Mouse (Mus musculus) forebrain, embryonic 12.5 days (tissue): ENCODE measurements around the gene Asna1. TPM values are rescaled to one million over a fixed set of nuclear protein-coding genes. Genes with fewer than 3 reads are reported as not detected.
A peak's percentile ranks its signal among the peaks of the same experiment; 100 is the strongest.

Experiments
- ATAC-seq: fragments of 200-750 bp; cut with Nextera tagmentation; 2 replicates; pipeline ENCODE4 v1.8.0; 2017; ENCODE audit warnings: moderate TSS enrichment; ENCODE audit not compliant: low FRiP score
- H3K27ac ChIP-seq: fragments of 300-500 bp; sonication (generic); 2 replicates; pipeline ENCODE4 v1.5.1; 2016; ENCODE audit warnings: mild to moderate bottlenecking
- H3K27me3 ChIP-seq: fragments of 300-500 bp; sonication (generic); 2 replicates; pipeline ENCODE4 v1.6.1; 2016; ENCODE audit warnings: mild to moderate bottlenecking
- H3K36me3 ChIP-seq: fragments of 300-500 bp; sonication (generic); replicated peaks from 2 replicates; pipeline ENCODE4 v1.6.1; 2016; ENCODE audit warnings: mild to moderate bottlenecking
- H3K4me1 ChIP-seq: fragments of 300-500 bp; sonication (generic); 2 replicates; pipeline ENCODE4 v1.6.1; 2016
- H3K4me2 ChIP-seq: fragments of 300-500 bp; sonication (generic); 2 replicates; pipeline ENCODE4 v1.6.1; 2016; ENCODE audit warnings: mild to moderate bottlenecking, moderate library complexity
- H3K4me3 ChIP-seq: fragments of 300-500 bp; sonication (generic); replicated peaks from 2 replicates; pipeline ENCODE4 v1.5.1; 2016; ENCODE audit warnings: mild to moderate bottlenecking
- H3K9ac ChIP-seq: fragments of 300-500 bp; sonication (generic); 2 replicates; pipeline ENCODE4 v1.6.1; 2016; ENCODE audit warnings: mild to moderate bottlenecking
- H3K9me3 ChIP-seq: fragments of 300-500 bp; sonication (generic); 2 replicates; pipeline ENCODE4 v1.6.1; 2016
- WGBS: fragments of 180-500 bp; shearing (Covaris S2); methylation state at CpG from one replicate; pipeline ENCODE4 v1.1.7; 2016; 5-methylcytosine and 5-hydroxymethylcytosine counted together
- polyA plus RNA-seq: library from polyadenylated mRNA; unstranded; fragments of >200 nt; fragmentation: Nextera tagmentation; extraction: Ambion mirVana; gene quantifications from 2 replicates; pipeline ENCODE4 v1.2.1, GENCODE M21; 2016

The Asna1 gene
- polyA plus RNA-seq, 1 experiment from 2014 or later, result 140 TPM

- 1% methylated on average over 70 of the region's 70 CpGs for WGBS
- H3K4me3 ChIP-seq, result peak overlapping the region; percentile 46
- H3K27me3 ChIP-seq, result peaks cover 57% of the 10 kb centered on the region
- H3K9me3 ChIP-seq, result no peaks in the 10 kb centered on the region
- peaks cover 26% of the 10 kb centered on the region for H3K36me3 ChIP-seq
- H3K4me1 ChIP-seq, result peaks cover 64% of the 10 kb centered on the region
- peak overlapping the region; percentile 49 for H3K9ac ChIP-seq
- no peak for ATAC-seq
- no peak overlapping the region for H3K27ac ChIP-seq
- H3K4me2 ChIP-seq, result peak overlapping the region; percentile 88
Measured at GRCm38 (mm10) chr8:84977435-84978247, 47.4 kb downstream of the Asna1 start.

- H3K4me1 ChIP-seq, result peaks cover 64% of the 10 kb centered on the region
- H3K4me2 ChIP-seq, result peak overlapping the region; percentile 88
- WGBS, result 2% methylated on average over 25 of the region's 25 CpGs
- H3K4me3 ChIP-seq, result peak overlapping the region; percentile 46
- ATAC-seq, result no peak
- peaks cover 52% of the 10 kb centered on the region for H3K27me3 ChIP-seq
- H3K9me3 ChIP-seq, result no peaks in the 10 kb centered on the region
- H3K36me3 ChIP-seq, result peaks cover 33% of the 10 kb centered on the region
- no peak overlapping the region for H3K27ac ChIP-seq
- peak overlapping the region; percentile 47 for H3K9ac ChIP-seq
Measured at GRCm38 (mm10) chr8:84976763-84977434, 48.2 kb downstream of the Asna1 start.

DNA sequence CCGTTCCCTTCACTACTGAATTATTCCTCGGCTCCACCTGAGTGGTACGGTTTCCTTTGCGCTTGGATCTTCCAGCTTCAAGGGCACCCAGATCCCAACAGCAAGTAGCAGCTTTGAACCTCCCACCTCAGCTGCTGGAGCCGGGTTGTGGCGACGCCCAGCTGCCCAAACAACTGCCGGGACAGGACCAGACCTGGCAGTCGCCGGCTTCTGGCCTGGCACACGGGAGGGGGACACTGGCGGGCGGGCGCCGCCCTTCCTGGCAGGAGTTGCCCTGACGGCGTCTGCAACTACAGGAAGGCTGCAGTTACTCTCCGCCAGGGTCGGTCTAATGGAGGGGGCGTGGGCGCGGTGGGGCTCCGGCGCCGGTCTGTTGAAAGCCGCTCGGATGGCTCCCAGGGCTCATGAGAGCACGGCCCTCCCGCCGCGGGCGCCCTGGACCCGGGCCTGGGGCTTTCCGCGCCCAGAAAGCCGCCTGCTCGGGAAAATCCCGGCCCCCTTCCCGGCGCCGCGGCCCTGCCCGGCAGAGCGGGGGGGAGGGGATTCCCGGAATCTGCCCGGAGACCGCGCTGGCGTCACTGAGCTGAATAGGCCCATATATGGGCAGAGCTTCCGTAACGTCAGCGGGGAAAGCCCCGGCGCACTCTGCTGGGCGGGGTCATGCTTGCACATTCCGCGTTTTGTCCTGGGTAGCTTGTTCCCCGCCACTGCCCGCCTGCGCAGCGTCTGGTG is 48.9 kb downstream of the Asna1 start:
- Histone ChIP-seq H3K9me3 (no peaks in the 10 kb centered on the region), H3K27me3 (peaks cover 45% of the 10 kb centered on the region), H3K4me1 (peaks cover 67% of the 10 kb centered on the region), H3K9ac (peak overlapping the region; percentile 41), H3K36me3 (peaks cover 40% of the 10 kb centered on the region), H3K27ac (peak overlapping the region; percentile 42), H3K4me2 (peak overlapping the region; percentile 88), H3K4me3 (peak overlapping the region; percentile 46)
- 1% methylated on average over 61 of the region's 61 CpGs for WGBS
- peak; percentile 88 for ATAC-seq

DNA sequence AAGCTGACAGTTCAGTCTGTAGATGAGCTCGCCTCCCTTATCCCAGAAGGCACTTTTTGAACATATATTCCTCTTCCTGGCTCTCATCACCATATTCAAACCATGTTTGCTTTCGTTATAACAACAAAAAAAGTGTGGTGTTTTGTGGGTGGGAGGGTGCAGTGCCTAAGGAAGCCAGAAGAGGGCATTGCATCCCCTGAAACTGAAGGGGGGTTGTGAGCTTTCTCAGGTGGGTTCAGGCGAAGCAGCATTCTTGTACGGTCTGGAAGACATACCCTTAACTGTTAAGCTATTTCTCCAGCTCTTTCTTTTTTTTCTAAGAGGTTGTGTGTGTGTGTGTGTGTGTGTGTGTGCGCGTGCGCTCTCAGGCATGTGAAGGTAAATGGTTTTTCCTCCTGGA is 49.6 kb downstream of the Asna1 start:
- 21% methylated on average over 7 of the region's 7 CpGs for WGBS
- Histone ChIP-seq H3K36me3 (peaks cover 46% of the 10 kb centered on the region), H3K9ac (no peak overlapping the region), H3K4me2 (peak overlapping the region; percentile 88; the same call in 1 of the 2 replicates), H3K9me3 (no peaks in the 10 kb centered on the region), H3K4me1 (peaks cover 67% of the 10 kb centered on the region), H3K4me3 (no peak overlapping the region), H3K27me3 (peaks cover 38% of the 10 kb centered on the region), H3K27ac (0 out of 2 replicates have a peak overlapping the region, but pooled peaks have one; percentile 42)
- no peak for ATAC-seq

DNA sequence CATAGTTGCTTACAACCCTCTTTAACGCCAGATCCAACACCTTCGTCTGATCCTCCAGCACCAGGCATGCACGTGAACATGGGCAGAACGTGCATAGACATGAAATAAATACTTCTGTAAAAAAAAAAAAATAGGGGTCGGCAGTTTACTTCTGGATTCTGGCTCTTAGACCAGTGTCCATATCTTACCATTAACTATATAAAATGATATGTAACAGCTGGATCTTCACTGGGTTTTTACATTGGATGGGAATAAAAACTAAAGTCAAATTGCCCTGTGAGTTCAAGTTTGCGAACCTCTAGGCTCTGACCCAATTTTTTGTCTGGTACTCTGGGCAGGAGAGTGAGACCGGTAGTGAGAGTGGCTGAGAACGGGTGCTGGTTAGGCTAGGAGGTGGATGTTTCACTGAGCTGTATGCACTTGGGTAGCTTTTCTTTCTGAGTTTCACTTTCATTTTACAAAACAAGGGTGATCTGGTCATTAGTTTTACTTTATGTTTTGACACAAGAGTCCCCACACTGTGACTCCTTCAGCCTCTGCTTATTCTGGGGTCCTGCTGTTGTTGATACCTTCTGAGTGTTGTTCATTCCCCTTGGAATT is 50.4 kb downstream of the Asna1 start:
- peaks cover 62% of the 10 kb centered on the region for H3K4me1 ChIP-seq
- H3K4me2 ChIP-seq, result no peak overlapping the region

GRCm38 (mm10) chr8:84973803-84974542 is 51.1 kb downstream of the Asna1 start:
- H3K4me1 ChIP-seq, result peaks cover 58% of the 10 kb centered on the region

More for the DNA sequence above, 50.4 kb downstream of the Asna1 start:
- peaks cover 46% of the 10 kb centered on the region for H3K36me3 ChIP-seq
- no peak for ATAC-seq
- H3K27me3 ChIP-seq, result peaks cover 31% of the 10 kb centered on the region
- WGBS, result 83% methylated on average over 8 of the region's 8 CpGs
- no peaks in the 10 kb centered on the region for H3K9me3 ChIP-seq
- H3K27ac ChIP-seq, result no peak overlapping the region
- H3K4me3 ChIP-seq, result no peak overlapping the region
- no peak overlapping the region for H3K9ac ChIP-seq

GRCm38 (mm10) chr8:84973079-84973478 is 52.0 kb downstream of the Asna1 start:
- 0 out of 2 replicates have a peak overlapping the region, but pooled peaks have one; percentile 8 for H3K27ac ChIP-seq
- 73% methylated on average over 1 of the region's 1 CpGs for WGBS
- no peak for ATAC-seq
- H3K4me2 ChIP-seq, result no peak overlapping the region
- no peak overlapping the region for H3K9ac ChIP-seq
- no peaks in the 10 kb centered on the region for H3K9me3 ChIP-seq
- H3K36me3 ChIP-seq, result peaks cover 46% of the 10 kb centered on the region
- peaks cover 56% of the 10 kb centered on the region for H3K4me1 ChIP-seq
- H3K4me3 ChIP-seq, result no peak overlapping the region
- peaks cover 15% of the 10 kb centered on the region for H3K27me3 ChIP-seq

More at GRCm38 (mm10) chr8:84973803-84974542, 51.1 kb downstream of the Asna1 start:
- Histone ChIP-seq H3K4me3 (peak overlapping the region; percentile 7; the same call in 1 of the 2 replicates), H3K4me2 (no peak overlapping the region), H3K27me3 (peaks cover 24% of the 10 kb centered on the region), H3K9me3 (no peaks in the 10 kb centered on the region), H3K36me3 (peaks cover 46% of the 10 kb centered on the region), H3K27ac (peak overlapping the region; percentile 8; the same call in 1 of the 2 replicates), H3K9ac (no peak overlapping the region; the same call in 1 of the 2 replicates)
- 0 out of 2 replicates have a peak, but pooled peaks have one; percentile 15 for ATAC-seq
- WGBS, result 63% methylated on average over 4 of the region's 4 CpGs

- Histone ChIP-seq H3K4me3 (peak overlapping the region; percentile 63), H3K27me3 (no peaks in the 10 kb centered on the region), H3K9me3 (no peaks in the 10 kb centered on the region), H3K36me3 (peaks cover 46% of the 10 kb centered on the region), H3K27ac (peak overlapping the region; percentile 76; the same call in 1 of the 2 replicates), H3K4me1 (peaks cover 38% of the 10 kb centered on the region), H3K4me2 (peak overlapping the region; percentile 94), H3K9ac (peak overlapping the region; percentile 90)
- ATAC-seq, result no peak
- 74% methylated on average over 5 of the region's 5 CpGs for WGBS
Measured at GRCm38 (mm10) chr8:84970913-84971312, 54.2 kb downstream of the Asna1 start.

- peak overlapping the region; percentile 90 for H3K9ac ChIP-seq
- H3K9me3 ChIP-seq, result no peaks in the 10 kb centered on the region
- peak overlapping the region; percentile 76 for H3K27ac ChIP-seq
- no peak for ATAC-seq
- peak overlapping the region; percentile 63 for H3K4me3 ChIP-seq
- H3K4me2 ChIP-seq, result peak overlapping the region; percentile 94
- WGBS, result 10% methylated on average over 21 of the region's 21 CpGs
- H3K36me3 ChIP-seq, result peaks cover 46% of the 10 kb centered on the region
- H3K27me3 ChIP-seq, result no peaks in the 10 kb centered on the region
- peaks cover 35% of the 10 kb centered on the region for H3K4me1 ChIP-seq
Measured at GRCm38 (mm10) chr8:84970135-84970790, 54.8 kb downstream of the Asna1 start.

DNA sequence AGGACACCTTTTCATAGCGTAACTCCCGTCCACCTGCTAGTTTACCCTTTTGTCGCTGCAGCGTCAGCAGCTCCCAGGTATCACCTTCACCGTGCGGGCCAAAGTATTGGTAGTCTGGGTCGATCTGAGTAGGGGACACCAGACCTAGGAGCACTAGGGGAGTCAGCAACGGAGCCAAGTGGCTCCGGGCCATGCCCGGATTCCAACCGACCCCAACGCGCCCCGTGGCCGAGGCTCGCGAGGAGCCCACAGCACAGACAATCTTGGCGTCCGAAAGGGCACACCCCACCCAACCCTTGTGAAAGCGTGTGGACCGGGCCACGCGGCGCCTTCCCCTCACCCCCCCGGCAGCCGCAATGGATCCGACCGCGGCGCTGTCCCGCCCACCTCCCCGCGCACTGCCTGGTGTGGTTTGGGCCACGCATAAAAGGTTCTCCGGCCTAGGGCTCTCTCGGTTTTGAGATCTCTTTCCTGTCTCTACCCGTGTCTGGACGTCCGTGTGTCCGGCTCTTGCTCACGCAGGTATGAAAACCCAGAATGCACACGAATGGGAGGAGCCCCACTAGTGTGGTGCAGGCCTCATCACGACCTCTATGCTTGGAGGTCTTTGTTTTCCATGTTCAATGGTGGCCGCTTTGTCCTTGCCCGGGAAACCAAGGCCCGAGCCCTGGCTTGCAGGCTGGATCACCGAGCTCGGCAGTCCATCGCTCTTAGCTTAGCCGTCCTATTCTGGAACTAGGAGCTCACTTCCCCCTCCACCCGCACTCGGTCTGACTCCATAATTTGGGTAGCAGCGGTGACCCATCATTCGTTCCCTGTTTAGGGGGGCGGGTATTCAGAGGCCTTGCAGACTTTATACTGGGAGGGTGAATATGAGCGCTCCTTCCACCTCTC is 55.6 kb downstream of the Asna1 start, which contains the start of the genes Gm49661, Prdx2 and Rnaseh2a:
TSS of gene Gm49661 (minus strand) at position 193 of the 894 bp plus-strand sequence.
TSS of gene Prdx2 (plus strand) at position 347 of the 894 bp plus-strand sequence.
TSS of gene Rnaseh2a (minus strand) at position 527 of the 894 bp plus-strand sequence.
- no peaks in the 10 kb centered on the region for H3K9me3 ChIP-seq
- peaks cover 38% of the 10 kb centered on the region for H3K36me3 ChIP-seq
- no peaks in the 10 kb centered on the region for H3K27me3 ChIP-seq
- peak within 1 kb of the TSS; percentile 90 for H3K9ac ChIP-seq
- ATAC-seq, result peak; percentile 77
- peak within 1 kb of the TSS; percentile 94 for H3K4me2 ChIP-seq
- H3K4me1 ChIP-seq, result peaks cover 37% of the 10 kb centered on the region
- under 1% methylated on average over 56 of the region's 56 CpGs for WGBS
- H3K4me3 ChIP-seq, result peak within 1 kb of the TSS; percentile 63
- peak within 1 kb of the TSS; percentile 76 for H3K27ac ChIP-seq
